Mouse (Mus musculus) hindlimb bud, embryonic 11.5 days (tissue): ENCODE measurements around the gene Myh10.
"Not testable (repeated sequence)": the region's sequence is repeated elsewhere in the genome, so short reads cannot be mapped to it uniquely, and the experiment has no call there.

Experiments used
- DNase-seq: peaks from one replicate; pipeline ENCODE4 v3.0.0-alpha.2; 2012; ENCODE audit warnings: low read depth, low spot score; ENCODE audit errors: extremely low spot score

Gene Myh10

GRCm38 (mm10) chr11:68787222-68787621 lies 95.9 kb downstream of the Myh10 start:
- no peak for DNase-seq

- DNase-seq = no peak
Observed at GRCm38 (mm10) chr11:68790720-68791119, 99.4 kb downstream of the Myh10 start.

GRCm38 (mm10) chr11:68791794-68792193 lies 100.4 kb downstream of the Myh10 start:
- no peak for DNase-seq

GRCm38 (mm10) chr11:68798258-68798657 lies 106.9 kb downstream of the Myh10 start:
- DNase-seq = no peak

- no peak for DNase-seq
Observed at GRCm38 (mm10) chr11:68805148-68805547, 113.8 kb downstream of the Myh10 start.

GRCm38 (mm10) chr11:68807787-68808186 lies 116.4 kb downstream of the Myh10 start:
- DNase-seq = peak; percentile 20

GRCm38 (mm10) chr11:68811881-68812577 lies 120.7 kb downstream of the Myh10 start:
- no peak for DNase-seq

GRCm38 (mm10) chr11:68818416-68818815 lies 127.1 kb downstream of the Myh10 start:
- DNase-seq = no peak

GRCm38 (mm10) chr11:68819226-68819805 lies 128.0 kb downstream of the Myh10 start:
- DNase-seq = no peak

- DNase-seq = no peak
Observed at GRCm38 (mm10) chr11:68822326-68822725, 131.0 kb downstream of the Myh10 start.

GRCm38 (mm10) chr11:68826735-68827134 lies 135.4 kb downstream of the Myh10 start:
- no peak for DNase-seq

- not testable (repeated sequence) for DNase-seq
Observed at GRCm38 (mm10) chr11:68831580-68831979, 140.2 kb downstream of the Myh10 start.

GRCm38 (mm10) chr11:68832793-68833192 lies 141.4 kb downstream of the Myh10 start:
- no peak for DNase-seq

- no peak for DNase-seq
Observed at GRCm38 (mm10) chr11:68833593-68833992, 142.2 kb downstream of the Myh10 start.

GRCm38 (mm10) chr11:68835034-68835433 lies 143.7 kb downstream of the Myh10 start:
- DNase-seq = no peak

GRCm38 (mm10) chr11:68839606-68840005 lies 148.2 kb downstream of the Myh10 start:
- no peak for DNase-seq

- DNase-seq = no peak
Observed at GRCm38 (mm10) chr11:68850862-68851261, 159.5 kb downstream of the Myh10 start.

GRCm38 (mm10) chr11:68851644-68852485 lies 160.5 kb downstream of the Myh10 start:
- DNase-seq = no peak

GRCm38 (mm10) chr11:68852486-68852901 lies 161.1 kb downstream of the Myh10 start:
- DNase-seq = no peak

- DNase-seq = peak; percentile 89
Observed at GRCm38 (mm10) chr11:68852932-68853409, 161.6 kb downstream of the Myh10 start.

- DNase-seq = no peak
Observed at GRCm38 (mm10) chr11:68853611-68854401, 162.4 kb downstream of the Myh10 start.
